Mouse (Mus musculus): ENCODE data around the gene Ppp1cb. TPM values are rescaled to one million over a fixed set of nuclear protein-coding genes. Genes with fewer than 3 reads are reported as not detected.

Gene Ppp1cb
- polyA plus RNA-seq, 1 experiment, result not detected

GRCm38 (mm10) chr5:32438564-32438922 lies 20.1 kb upstream of the Ppp1cb start:
- no peak overlapping the region for H3K4me3 ChIP-seq (ENCODE audit: insufficient read depth, low read depth, low read length)
- H3K4me1 ChIP-seq (ENCODE audit: control insufficient read depth, insufficient read depth, low read length), result no peaks in the 10 kb centered on the region
- WGBS, result 58% methylated on average over 2 of the region's 2 CpGs
- TF ChIP-seq POLR2A (IDR thresholded peaks at IDR 0.05; ENCODE audit: insufficient read depth, low read depth, low read length) (no peak), CTCF (IDR thresholded peaks at IDR 0.05; ENCODE audit: insufficient read depth, low read depth, low read length) (no peak)
- H3K27ac ChIP-seq (ENCODE audit: insufficient read depth, low read depth, low read length), result no peak overlapping the region

- no peak overlapping the region for H3K4me3 ChIP-seq (ENCODE audit: insufficient read depth, low read depth, low read length)
- 71% methylated on average over 3 of the region's 3 CpGs for WGBS
- no peak for TF ChIP-seq POLR2A (IDR thresholded peaks at IDR 0.05; ENCODE audit: insufficient read depth, low read depth, low read length)
- TF ChIP-seq CTCF (IDR thresholded peaks at IDR 0.05; ENCODE audit: insufficient read depth, low read depth, low read length), result no peak
- no peak overlapping the region for H3K27ac ChIP-seq (ENCODE audit: insufficient read depth, low read depth, low read length)
- peaks cover 2% of the 10 kb centered on the region for H3K4me1 ChIP-seq (ENCODE audit: control insufficient read depth, insufficient read depth, low read length)
These were observed 17.3 kb upstream of the Ppp1cb start for GRCm38 (mm10) chr5:32441336-32441735.

- no peak for TF ChIP-seq CTCF (IDR thresholded peaks at IDR 0.05; ENCODE audit: insufficient read depth, low read depth, low read length)
- TF ChIP-seq POLR2A (IDR thresholded peaks at IDR 0.05; ENCODE audit: insufficient read depth, low read depth, low read length), result no peak
- 92% methylated on average over 4 of the region's 4 CpGs for WGBS
- Histone ChIP-seq H3K4me1 (ENCODE audit: control insufficient read depth, insufficient read depth, low read length) (peaks cover 3% of the 10 kb centered on the region), H3K27ac (ENCODE audit: insufficient read depth, low read depth, low read length) (no peak overlapping the region), H3K4me3 (ENCODE audit: insufficient read depth, low read depth, low read length) (no peak overlapping the region)
These were observed 16.6 kb upstream of the Ppp1cb start for GRCm38 (mm10) chr5:32441992-32442575.

GRCm38 (mm10) chr5:32443906-32444305 lies 14.7 kb upstream of the Ppp1cb start:
- WGBS, result 96% methylated on average over 3 of the region's 3 CpGs
- Histone ChIP-seq H3K27ac (ENCODE audit: insufficient read depth, low read depth, low read length) (no peak overlapping the region), H3K4me1 (ENCODE audit: control insufficient read depth, insufficient read depth, low read length) (peaks cover 3% of the 10 kb centered on the region), H3K4me3 (ENCODE audit: insufficient read depth, low read depth, low read length) (no peak overlapping the region)
- TF ChIP-seq POLR2A (IDR thresholded peaks at IDR 0.05; ENCODE audit: insufficient read depth, low read depth, low read length) (no peak), CTCF (IDR thresholded peaks at IDR 0.05; ENCODE audit: insufficient read depth, low read depth, low read length) (no peak)

GRCm38 (mm10) chr5:32445287-32445921 lies 13.2 kb upstream of the Ppp1cb start:
- Histone ChIP-seq H3K27ac (ENCODE audit: insufficient read depth, low read depth, low read length) (0 out of 2 replicates have a peak overlapping the region, but pooled peaks have one; percentile 8), H3K4me1 (ENCODE audit: control insufficient read depth, insufficient read depth, low read length) (peaks cover 3% of the 10 kb centered on the region), H3K4me3 (ENCODE audit: insufficient read depth, low read depth, low read length) (no peak overlapping the region)
- 21% methylated on average over 11 of the region's 11 CpGs for WGBS
- no peak for TF ChIP-seq POLR2A (IDR thresholded peaks at IDR 0.05; ENCODE audit: insufficient read depth, low read depth, low read length)
- TF ChIP-seq CTCF (IDR thresholded peaks at IDR 0.05; ENCODE audit: insufficient read depth, low read depth, low read length), result no peak

- TF ChIP-seq POLR2A (IDR thresholded peaks at IDR 0.05; ENCODE audit: insufficient read depth, low read depth, low read length), result no peak
- no peak for TF ChIP-seq CTCF (IDR thresholded peaks at IDR 0.05; ENCODE audit: insufficient read depth, low read depth, low read length)
- Histone ChIP-seq H3K27ac (ENCODE audit: insufficient read depth, low read depth, low read length) (no peak overlapping the region), H3K4me1 (ENCODE audit: control insufficient read depth, insufficient read depth, low read length) (peaks cover 3% of the 10 kb centered on the region), H3K4me3 (ENCODE audit: insufficient read depth, low read depth, low read length) (no peak overlapping the region)
- WGBS, result 76% methylated on average over 5 of the region's 5 CpGs
These were observed 12.2 kb upstream of the Ppp1cb start for GRCm38 (mm10) chr5:32446394-32446793.

- H3K27ac ChIP-seq (ENCODE audit: insufficient read depth, low read depth, low read length), result no peak overlapping the region
- H3K4me3 ChIP-seq (ENCODE audit: insufficient read depth, low read depth, low read length), result no peak overlapping the region
- TF ChIP-seq POLR2A (IDR thresholded peaks at IDR 0.05; ENCODE audit: insufficient read depth, low read depth, low read length) (no peak), CTCF (IDR thresholded peaks at IDR 0.05; ENCODE audit: insufficient read depth, low read depth, low read length) (no peak)
- H3K4me1 ChIP-seq (ENCODE audit: control insufficient read depth, insufficient read depth, low read length), result peaks cover 3% of the 10 kb centered on the region
These were observed 11.8 kb upstream of the Ppp1cb start for GRCm38 (mm10) chr5:32446810-32447209.

- H3K27ac ChIP-seq (ENCODE audit: insufficient read depth, low read depth, low read length), result peak overlapping the region; percentile 98
- under 1% methylated on average over 47 of the region's 63 CpGs for WGBS
- TF ChIP-seq POLR2A (IDR thresholded peaks at IDR 0.05; ENCODE audit: insufficient read depth, low read depth, low read length) (peak; percentile 10; the same call in 1 of the 2 replicates), CTCF (IDR thresholded peaks at IDR 0.05; ENCODE audit: insufficient read depth, low read depth, low read length) (no peak)
- H3K4me1 ChIP-seq (ENCODE audit: control insufficient read depth, insufficient read depth, low read length), result peaks cover 2% of the 10 kb centered on the region; the same call in 1 of the 2 replicates
- H3K4me3 ChIP-seq (ENCODE audit: insufficient read depth, low read depth, low read length), result peak overlapping the region; percentile 100
These were observed 723 bp downstream of the Ppp1cb start for GRCm38 (mm10) chr5:32459251-32459881.

All from olfactory bulb, adult 2 months (tissue).